Mouse (Mus musculus): ENCODE measurements around the gene Lrtm2. TPM values are rescaled to one million over a fixed set of nuclear protein-coding genes. Genes with fewer than 3 reads are reported as not detected.
"Not testable (repeated sequence)": the region's sequence is repeated elsewhere in the genome, so short reads cannot be mapped to it uniquely, and the experiment has no call there.

Lrtm2 gene
- polyA plus RNA-seq (2016; fragmentation: Nextera tagmentation; extraction: Ambion mirVana): 0.78 and 1.1 TPM in 2 replicates

- WGBS: under 1% methylated on average over 31 of the region's 31 CpGs
- Histone ChIP-seq H3K36me3 (no peaks in the 10 kb centered on the region), H3K27ac (no peak within 1 kb of the TSS), H3K4me2 (replicated peaks) (peak within 1 kb of the TSS; percentile 67), H3K27me3 (replicated peaks) (peaks cover 53% of the 10 kb centered on the region), H3K9me3 (no peaks in the 10 kb centered on the region), H3K4me3 (peak within 1 kb of the TSS; percentile 39), H3K9ac (peak within 1 kb of the TSS; percentile 38), H3K4me1 (peaks cover 45% of the 10 kb centered on the region)
- no peak for ATAC-seq (ENCODE audit: low FRiP score, low read depth)
Measured at GRCm38 (mm10) chr6:119330506-119330905, at the start of gene Lrtm2. Gene Lrtm2 (minus strand): TSS chr6:119330766.

- H3K9me3 ChIP-seq: no peaks in the 10 kb centered on the region
- WGBS: 75% methylated on average over 1 of the region's 1 CpGs
- no peak for ATAC-seq (ENCODE audit: low FRiP score, low read depth)
- H3K9ac ChIP-seq: no peak overlapping the region
- no peak overlapping the region for H3K4me2 ChIP-seq (replicated peaks)
- no peak overlapping the region for H3K4me3 ChIP-seq
- no peaks in the 10 kb centered on the region for H3K4me1 ChIP-seq
- no peaks in the 10 kb centered on the region for H3K36me3 ChIP-seq
- no peak overlapping the region for H3K27ac ChIP-seq
- no peaks in the 10 kb centered on the region for H3K27me3 ChIP-seq (replicated peaks)
Measured at GRCm38 (mm10) chr6:119378631-119379030, 48.1 kb upstream of the Lrtm2 start.

GRCm38 (mm10) chr6:119377613-119378012 lies 47.0 kb upstream of the Lrtm2 start:
- WGBS: 82% methylated on average over 2 of the region's 2 CpGs
- Histone ChIP-seq H3K4me3 (no peak overlapping the region), H3K9me3 (no peaks in the 10 kb centered on the region), H3K27ac (no peak overlapping the region), H3K9ac (no peak overlapping the region), H3K4me2 (replicated peaks) (no peak overlapping the region), H3K36me3 (no peaks in the 10 kb centered on the region), H3K27me3 (replicated peaks) (no peaks in the 10 kb centered on the region), H3K4me1 (no peaks in the 10 kb centered on the region)
- ATAC-seq (ENCODE audit: low FRiP score, low read depth): no peak

- Histone ChIP-seq H3K36me3 (no peaks in the 10 kb centered on the region), H3K27ac (no peak overlapping the region), H3K4me3 (no peak overlapping the region), H3K4me2 (replicated peaks) (no peak overlapping the region), H3K9ac (no peak overlapping the region), H3K9me3 (no peaks in the 10 kb centered on the region), H3K27me3 (replicated peaks) (no peaks in the 10 kb centered on the region), H3K4me1 (no peaks in the 10 kb centered on the region)
- ATAC-seq (ENCODE audit: low FRiP score, low read depth): no peak
- WGBS: 82% methylated on average over 5 of the region's 5 CpGs
Measured at GRCm38 (mm10) chr6:119375035-119375434, 44.5 kb upstream of the Lrtm2 start.

GRCm38 (mm10) chr6:119373000-119373705 lies 42.6 kb upstream of the Lrtm2 start:
- no peak overlapping the region for H3K4me3 ChIP-seq
- H3K27ac ChIP-seq: no peak overlapping the region
- no peak overlapping the region for H3K9ac ChIP-seq
- no peaks in the 10 kb centered on the region for H3K9me3 ChIP-seq
- no peak for ATAC-seq (ENCODE audit: low FRiP score, low read depth)
- no peak overlapping the region for H3K4me2 ChIP-seq (replicated peaks)
- no peaks in the 10 kb centered on the region for H3K4me1 ChIP-seq
- H3K36me3 ChIP-seq: peaks cover 7% of the 10 kb centered on the region; the same call in 1 of the 2 replicates
- H3K27me3 ChIP-seq (replicated peaks): no peaks in the 10 kb centered on the region

GRCm38 (mm10) chr6:119372237-119372636 lies 41.7 kb upstream of the Lrtm2 start:
- ATAC-seq (ENCODE audit: low FRiP score, low read depth): no peak

GRCm38 (mm10) chr6:119371624-119372023 lies 41.1 kb upstream of the Lrtm2 start:
- no peak for ATAC-seq (ENCODE audit: low FRiP score, low read depth)
- Histone ChIP-seq H3K27me3 (replicated peaks) (no peaks in the 10 kb centered on the region), H3K4me1 (no peaks in the 10 kb centered on the region), H3K4me3 (no peak overlapping the region), H3K9ac (no peak overlapping the region), H3K36me3 (peaks cover 8% of the 10 kb centered on the region; the same call in 1 of the 2 replicates), H3K27ac (no peak overlapping the region), H3K4me2 (replicated peaks) (no peak overlapping the region), H3K9me3 (no peaks in the 10 kb centered on the region)

More at GRCm38 (mm10) chr6:119372237-119372636, 41.7 kb upstream of the Lrtm2 start:
- Histone ChIP-seq H3K4me2 (replicated peaks) (no peak overlapping the region), H3K27ac (no peak overlapping the region), H3K27me3 (replicated peaks) (no peaks in the 10 kb centered on the region), H3K9ac (no peak overlapping the region), H3K4me1 (no peaks in the 10 kb centered on the region), H3K4me3 (no peak overlapping the region), H3K9me3 (no peaks in the 10 kb centered on the region), H3K36me3 (peaks cover 7% of the 10 kb centered on the region; the same call in 1 of the 2 replicates)
- WGBS: 93% methylated on average over 5 of the region's 5 CpGs

GRCm38 (mm10) chr6:119367382-119367781 lies 36.8 kb upstream of the Lrtm2 start:
- no peaks in the 10 kb centered on the region for H3K4me1 ChIP-seq
- H3K4me3 ChIP-seq: no peak overlapping the region
- peaks cover 36% of the 10 kb centered on the region; the same call in 1 of the 2 replicates for H3K36me3 ChIP-seq
- H3K27ac ChIP-seq: no peak overlapping the region
- 96% methylated on average over 2 of the region's 2 CpGs for WGBS
- no peaks in the 10 kb centered on the region for H3K27me3 ChIP-seq (replicated peaks)
- no peak for ATAC-seq (ENCODE audit: low FRiP score, low read depth)
- no peak overlapping the region for H3K9ac ChIP-seq
- no peak overlapping the region for H3K4me2 ChIP-seq (replicated peaks)
- no peaks in the 10 kb centered on the region for H3K9me3 ChIP-seq

GRCm38 (mm10) chr6:119366800-119367199 lies 36.2 kb upstream of the Lrtm2 start:
- H3K9me3 ChIP-seq; H3K27ac ChIP-seq; ATAC-seq (ENCODE audit: low FRiP score, low read depth); H3K27me3 ChIP-seq (replicated peaks); H3K4me1 ChIP-seq; H3K4me3 ChIP-seq; H3K4me2 ChIP-seq (replicated peaks); H3K9ac ChIP-seq: not testable (repeated sequence)
- H3K36me3 ChIP-seq: peaks cover 36% of the 10 kb centered on the region; the same call in 1 of the 2 replicates
- 87% methylated on average over 4 of the region's 4 CpGs for WGBS

- no peak for ATAC-seq (ENCODE audit: low FRiP score, low read depth)
- WGBS: 92% methylated on average over 5 of the region's 5 CpGs
- Histone ChIP-seq H3K9me3 (no peaks in the 10 kb centered on the region), H3K36me3 (peaks cover 46% of the 10 kb centered on the region), H3K27ac (no peak overlapping the region), H3K4me3 (no peak overlapping the region), H3K4me1 (no peaks in the 10 kb centered on the region), H3K27me3 (replicated peaks) (no peaks in the 10 kb centered on the region), H3K4me2 (replicated peaks) (no peak overlapping the region), H3K9ac (no peak overlapping the region)
Measured at GRCm38 (mm10) chr6:119363593-119363992, 33.0 kb upstream of the Lrtm2 start.

- Histone ChIP-seq H3K4me3 (no peak overlapping the region), H3K9me3 (no peaks in the 10 kb centered on the region), H3K27me3 (replicated peaks) (no peaks in the 10 kb centered on the region), H3K4me1 (no peaks in the 10 kb centered on the region), H3K9ac (no peak overlapping the region), H3K27ac (no peak overlapping the region), H3K36me3 (peaks cover 57% of the 10 kb centered on the region), H3K4me2 (replicated peaks) (no peak overlapping the region)
- WGBS: 92% methylated on average over 3 of the region's 3 CpGs
- ATAC-seq (ENCODE audit: low FRiP score, low read depth): no peak
Measured at GRCm38 (mm10) chr6:119360925-119361702, 30.5 kb upstream of the Lrtm2 start.

- not testable (repeated sequence) for H3K9me3 ChIP-seq; H3K4me1 ChIP-seq; H3K4me2 ChIP-seq (replicated peaks); H3K4me3 ChIP-seq; H3K27ac ChIP-seq; ATAC-seq (ENCODE audit: low FRiP score, low read depth); H3K27me3 ChIP-seq (replicated peaks); H3K9ac ChIP-seq
- H3K36me3 ChIP-seq: peaks cover 58% of the 10 kb centered on the region
- whole genome bisulfite sequencing: 92% methylated on average over 6 of the region's 6 CpGs
Measured at GRCm38 (mm10) chr6:119360250-119360649, 29.7 kb upstream of the Lrtm2 start.

All from neural tube, embryonic 12.5 days (tissue).